Mouse (Mus musculus) olfactory bulb, adult 2 months (tissue): Measurements from ENCODE around the gene Pigh. TPM values are rescaled to one million over a fixed set of nuclear protein-coding genes. Genes with fewer than 3 reads are reported as not detected.

Source experiments
- H3K27ac ChIP-seq: fragments of 200-500 bp; 2 replicates; pipeline ENCODE4 v1.5.1; 2012; ENCODE audit warnings: low read depth, low read length; ENCODE audit not compliant: insufficient read depth
- H3K4me1 ChIP-seq: fragments of 200-500 bp; 2 replicates; pipeline ENCODE4 v1.6.1; 2012; ENCODE audit warnings: low read length; ENCODE audit not compliant: control insufficient read depth, insufficient read depth
- H3K4me3 ChIP-seq: fragments of 200-500 bp; 2 replicates; pipeline ENCODE4 v1.5.1; 2012; ENCODE audit warnings: mild to moderate bottlenecking, low read depth, low read length, moderate library complexity; ENCODE audit not compliant: insufficient read depth
- CTCF ChIP-seq: fragments of 200-500 bp; IDR thresholded peaks from 2 replicates; pipeline ENCODE4 v1.5.1; 2012; ENCODE audit warnings: low read depth, mild to moderate bottlenecking, low read length, moderate library complexity; ENCODE audit not compliant: insufficient read depth
- POLR2A ChIP-seq: fragments of 200-500 bp; IDR thresholded peaks from 2 replicates; pipeline ENCODE4 v1.6.1; 2012; ENCODE audit warnings: mild to moderate bottlenecking, low read depth, low read length, moderate library complexity; ENCODE audit not compliant: insufficient read depth
- WGBS: fragments of 180-500 bp; shearing (Covaris S2); methylation state at CpG from one replicate; pipeline ENCODE4 v1.1.7; 2018; 5-methylcytosine and 5-hydroxymethylcytosine counted together
- polyA plus RNA-seq: library from polyadenylated mRNA; stranded (reverse); fragments of >200 nt; gene quantifications from 2 replicates; pipeline ENCODE4 v1.2.4, GENCODE M21; 2012; ENCODE audit warnings: low replicate concordance; ENCODE audit not compliant: missing spikeins, insufficient read depth, insufficient read length

Gene Pigh
- polyA plus RNA-seq, 1 experiment, result not detected

- no peak overlapping the region for H3K27ac ChIP-seq
- TF ChIP-seq POLR2A, result no peak
- TF ChIP-seq CTCF, result no peak
- 98% methylated on average over 6 of the region's 6 CpGs for WGBS
- H3K4me1 ChIP-seq, result no peaks in the 10 kb centered on the region
- no peak overlapping the region for H3K4me3 ChIP-seq
These were observed 20.3 kb downstream of the Pigh start for GRCm38 (mm10) chr12:79069187-79069608.

GRCm38 (mm10) chr12:79068306-79068705 is 21.1 kb downstream of the Pigh start:
- 95% methylated on average over 11 of the region's 11 CpGs for WGBS
- Histone ChIP-seq H3K4me3 (no peak overlapping the region), H3K27ac (no peak overlapping the region), H3K4me1 (no peaks in the 10 kb centered on the region)
- TF ChIP-seq POLR2A, result no peak

DNA sequence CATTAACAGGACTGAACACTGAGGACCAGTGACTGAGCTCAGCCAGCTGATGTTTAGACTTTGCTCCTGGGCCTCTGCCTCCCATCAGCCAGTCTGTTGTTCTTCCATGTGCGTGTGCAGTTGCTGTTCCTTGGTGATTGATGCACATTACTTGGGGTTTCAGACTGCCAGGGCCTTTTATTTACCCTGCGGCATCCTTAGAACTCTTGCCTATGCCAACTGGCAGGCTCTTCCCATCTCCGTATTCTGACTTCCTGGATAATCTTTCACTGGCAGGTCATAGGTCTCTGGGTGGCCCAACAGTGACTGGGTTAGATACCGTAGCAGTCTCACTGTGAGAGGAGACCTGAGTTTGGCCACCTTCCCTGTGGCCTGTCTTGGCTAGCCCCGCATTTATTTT is 21.9 kb downstream of the Pigh start:
- no peak overlapping the region for H3K27ac ChIP-seq
- WGBS, result 94% methylated on average over 5 of the region's 5 CpGs
- H3K4me3 ChIP-seq, result no peak overlapping the region

DNA sequence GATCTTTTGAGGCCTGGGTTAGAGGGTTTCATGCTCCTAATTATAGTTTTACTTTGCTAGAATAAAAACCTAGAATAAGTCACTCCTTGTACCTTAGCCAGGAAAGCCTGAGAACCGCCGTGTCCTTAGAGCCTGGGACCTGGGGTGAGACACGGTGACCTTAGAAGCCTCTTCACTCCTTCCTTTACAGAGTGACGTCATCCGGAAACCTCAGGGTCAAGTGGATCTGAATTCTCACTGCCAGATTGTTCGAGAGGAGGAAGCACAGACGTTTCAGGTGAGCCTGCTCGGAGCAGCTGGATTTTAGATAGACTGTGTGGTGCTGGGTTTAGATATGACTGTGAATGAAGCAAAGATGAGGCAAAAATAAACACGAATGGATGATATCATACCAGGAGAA is 23.0 kb downstream of the Pigh start:
- Histone ChIP-seq H3K4me1 (no peaks in the 10 kb centered on the region), H3K4me3 (no peak overlapping the region), H3K27ac (no peak overlapping the region)
- 90% methylated on average over 9 of the region's 9 CpGs for whole genome bisulfite sequencing
- TF ChIP-seq POLR2A, result no peak
- TF ChIP-seq CTCF, result no peak

More for the DNA sequence above, 21.9 kb downstream of the Pigh start:
- no peaks in the 10 kb centered on the region for H3K4me1 ChIP-seq
- TF ChIP-seq CTCF (no peak), POLR2A (no peak)

DNA sequence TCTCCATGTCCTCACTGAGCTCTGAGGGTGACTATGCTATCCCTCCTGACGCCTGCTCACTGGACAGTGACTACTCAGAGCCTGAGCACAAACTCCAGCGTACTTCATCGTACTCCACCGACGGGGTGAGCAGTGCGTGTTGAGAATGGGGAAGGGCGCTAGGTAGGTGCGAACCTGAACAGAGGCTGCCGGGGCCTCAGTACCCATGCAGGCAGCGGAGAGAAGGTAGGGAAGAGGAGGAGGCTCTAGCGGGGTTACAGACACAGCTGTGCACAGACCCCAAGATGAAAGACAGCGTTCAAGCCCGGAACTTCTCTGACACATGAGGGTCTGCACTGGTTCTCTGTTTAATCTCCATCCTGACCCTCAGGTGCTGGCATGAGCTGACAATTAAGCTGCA is 25.0 kb downstream of the Pigh start:
- H3K27ac ChIP-seq, result no peak overlapping the region
- 97% methylated on average over 13 of the region's 13 CpGs for WGBS
- no peak for TF ChIP-seq CTCF
- no peak for TF ChIP-seq POLR2A
- no peak overlapping the region for H3K4me3 ChIP-seq
- no peaks in the 10 kb centered on the region for H3K4me1 ChIP-seq

- TF ChIP-seq CTCF (no peak), POLR2A (no peak)
- Histone ChIP-seq H3K27ac (no peak overlapping the region), H3K4me3 (no peak overlapping the region), H3K4me1 (no peaks in the 10 kb centered on the region)
- 82% methylated on average over 7 of the region's 7 CpGs for WGBS
These were observed 28.4 kb downstream of the Pigh start for GRCm38 (mm10) chr12:79060766-79061652.

- WGBS, result 91% methylated on average over 9 of the region's 9 CpGs
These were observed 29.3 kb downstream of the Pigh start for GRCm38 (mm10) chr12:79060134-79060533.

DNA sequence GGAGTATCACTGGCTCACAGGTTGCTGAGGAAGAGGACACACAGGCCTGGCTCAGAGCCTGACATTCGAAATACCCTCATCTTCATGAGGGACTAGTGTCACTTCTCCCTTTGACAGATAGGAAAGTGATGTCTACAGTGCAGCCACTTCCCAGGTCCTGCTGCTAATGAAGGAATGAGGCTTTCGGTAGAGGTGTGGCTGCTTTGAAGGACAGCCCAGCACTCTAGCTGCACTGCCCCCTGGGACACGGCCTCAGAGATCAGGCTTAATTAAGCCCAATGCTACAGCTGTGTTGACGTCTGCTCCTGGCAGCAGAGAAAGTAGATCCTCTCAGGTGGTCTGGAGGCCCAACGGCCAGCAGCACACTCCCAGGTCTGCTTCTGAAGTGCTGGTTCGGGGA is 29.9 kb downstream of the Pigh start:
- no peak overlapping the region for H3K4me3 ChIP-seq
- TF ChIP-seq POLR2A, result no peak
- TF ChIP-seq CTCF, result no peak
- WGBS, result 81% methylated on average over 6 of the region's 6 CpGs
- no peaks in the 10 kb centered on the region for H3K4me1 ChIP-seq
- H3K27ac ChIP-seq, result no peak overlapping the region

More at GRCm38 (mm10) chr12:79060134-79060533, 29.3 kb downstream of the Pigh start:
- no peak overlapping the region for H3K4me3 ChIP-seq
- no peak overlapping the region for H3K27ac ChIP-seq
- H3K4me1 ChIP-seq, result no peaks in the 10 kb centered on the region
- TF ChIP-seq POLR2A (no peak), CTCF (no peak)

GRCm38 (mm10) chr12:79055276-79055675 is 34.2 kb downstream of the Pigh start:
- 92% methylated on average over 7 of the region's 7 CpGs for WGBS
- Histone ChIP-seq H3K27ac (no peak overlapping the region), H3K4me1 (peaks cover 2% of the 10 kb centered on the region; the same call in 1 of the 2 replicates), H3K4me3 (no peak overlapping the region)
- TF ChIP-seq CTCF (no peak), POLR2A (no peak)
